ENCODE assay signal across 7 mouse cellular contexts in genomic region chr11:112982802-112983591, GRCm38 (mm10).
DNase-seq lines count a peak whose midpoint lies in the region; ATAC-seq lines count a peak whose summit lies in the region.

No protein-coding gene starts in this region.

- 40% methylated on average over 9 of the region's 9 CpGs for WGBS in hindbrain, embryonic 16.5 days

- ATAC-seq in hindbrain, embryonic 16.5 days, result peak; percentile 83
- no peak for ATAC-seq in inflammation-experienced regulatory T-cells, adult 6 months

- no peak overlapping the region for H3K4me3 ChIP-seq in hindbrain, embryonic 16.5 days (ENCODE audit: low read length)

- peak; percentile 50 for DNase-seq in Muller cell, postnatal 12 days (ENCODE audit: inconsistent ontology term)
- peak; percentile 37 for DNase-seq in adipocyte (ENCODE audit: low spot score)
- peak; percentile 24 for DNase-seq in lung, postnatal 14 days
- DNase-seq in urinary bladder, postnatal 25 days (ENCODE audit: low spot score), result no peak
- DNase-seq in gastrocnemius, adult 8-10 months (ENCODE audit: low spot score in 2 of 2), result no peak

- H3K9ac ChIP-seq in hindbrain, embryonic 16.5 days (ENCODE audit: low read depth, low read length), result no peak overlapping the region

- H3K36me3 ChIP-seq in hindbrain, embryonic 16.5 days (ENCODE audit: control insufficient read depth, insufficient read depth, low read length), result no peaks in the 10 kb centered on the region

- H3K4me2 ChIP-seq in hindbrain, embryonic 16.5 days (ENCODE audit: low read length), result peak overlapping the region; percentile 42

- peaks cover 21% of the 10 kb centered on the region for H3K4me1 ChIP-seq in hindbrain, embryonic 16.5 days (ENCODE audit: control insufficient read depth, insufficient read depth, low read depth, low read length)

- peak overlapping the region; percentile 72 for H3K27ac ChIP-seq in hindbrain, embryonic 16.5 days (ENCODE audit: low read depth, low read length)

- no peaks in the 10 kb centered on the region for H3K27me3 ChIP-seq in hindbrain, embryonic 16.5 days (replicated peaks; ENCODE audit: control insufficient read depth, insufficient read depth, low read length)

- no peaks in the 10 kb centered on the region for H3K9me3 ChIP-seq in hindbrain, embryonic 16.5 days (ENCODE audit: control insufficient read depth, low read length)

Comparison
In these comparisons a context has a peak if more than half of its experiments do, and no peak if none do; other contexts are left out.
1. DNase-seq: peak in Muller cell, postnatal 12 days (single experiment), adipocyte (single experiment) and lung, postnatal 14 days (single experiment); none in urinary bladder, postnatal 25 days (single experiment) and gastrocnemius, adult 8-10 months (0 of 2).